Mouse (Mus musculus): ENCODE data around the gene Proca1. TPM values are rescaled to one million over a fixed set of nuclear protein-coding genes. Genes with fewer than 3 reads are reported as not detected.
A peak's percentile ranks its signal among the peaks of the same experiment; 100 is the strongest.

Proca1 gene
- polyA plus RNA-seq, 1 experiment from 2014 or later: 1.5 TPM

DNA sequence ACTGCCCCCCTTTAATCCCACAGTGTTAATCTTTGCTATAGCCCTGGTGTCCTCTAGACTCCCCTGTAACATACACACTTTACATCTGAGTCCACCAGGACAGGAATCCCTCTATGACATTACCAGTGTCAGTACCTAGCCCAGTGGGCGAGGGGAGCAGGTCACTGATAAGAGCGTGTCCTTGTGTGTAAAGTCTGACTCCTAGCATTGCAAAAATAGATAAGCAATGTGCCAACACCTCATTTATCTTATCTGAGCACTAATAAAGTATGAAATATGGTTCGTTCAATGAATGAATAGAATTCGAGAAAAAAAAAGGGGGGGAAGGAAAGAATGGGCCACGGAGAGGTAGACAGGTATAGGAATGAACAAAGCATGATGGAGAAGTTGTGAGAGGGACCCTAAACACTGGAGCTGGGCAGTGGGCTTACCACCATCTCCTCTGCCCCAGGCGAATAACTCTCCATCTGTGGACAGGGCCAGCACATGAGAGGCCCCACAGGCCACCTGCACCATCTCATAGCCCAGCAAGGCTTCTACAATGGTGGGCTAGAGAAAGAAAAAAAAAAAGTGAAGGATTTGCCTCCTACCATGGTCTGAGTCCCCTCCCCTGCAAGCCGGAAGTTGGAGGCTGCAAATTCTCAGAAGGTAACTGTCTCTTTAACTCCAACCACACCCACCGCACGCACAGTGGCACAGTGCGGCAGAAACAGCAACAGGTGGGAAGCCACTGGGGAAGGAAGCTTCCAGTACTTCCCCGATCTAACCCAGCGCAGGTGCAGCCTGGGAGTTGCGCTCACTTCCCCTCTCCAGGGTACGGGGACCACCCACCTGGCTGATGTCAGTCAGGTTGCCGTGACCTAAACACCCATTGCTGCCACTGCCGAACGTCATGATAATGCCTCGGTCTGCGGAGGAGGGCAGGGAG lies 24.4 kb upstream of the Proca1 start:
- WGBS: 56% methylated on average over 19 of the region's 19 CpGs

GRCm38 (mm10) chr11:78170306-78170705 lies 22.9 kb upstream of the Proca1 start:
- WGBS: 90% methylated on average over 15 of the region's 15 CpGs

More for the DNA sequence above, 24.4 kb upstream of the Proca1 start:
- peaks cover 14% of the 10 kb centered on the region for H3K36me3 ChIP-seq (replicated peaks)
- DNase-seq (ENCODE audit: extremely low spot score, low spot score): no peak
- H3K9me3 ChIP-seq: no peaks in the 10 kb centered on the region
- H3K27ac ChIP-seq: no peak overlapping the region
- H3K4me3 ChIP-seq: no peak overlapping the region
- peaks cover 17% of the 10 kb centered on the region for H3K27me3 ChIP-seq (ENCODE audit: poor library complexity, severe bottlenecking)
- peaks cover 33% of the 10 kb centered on the region for H3K4me1 ChIP-seq

DNA sequence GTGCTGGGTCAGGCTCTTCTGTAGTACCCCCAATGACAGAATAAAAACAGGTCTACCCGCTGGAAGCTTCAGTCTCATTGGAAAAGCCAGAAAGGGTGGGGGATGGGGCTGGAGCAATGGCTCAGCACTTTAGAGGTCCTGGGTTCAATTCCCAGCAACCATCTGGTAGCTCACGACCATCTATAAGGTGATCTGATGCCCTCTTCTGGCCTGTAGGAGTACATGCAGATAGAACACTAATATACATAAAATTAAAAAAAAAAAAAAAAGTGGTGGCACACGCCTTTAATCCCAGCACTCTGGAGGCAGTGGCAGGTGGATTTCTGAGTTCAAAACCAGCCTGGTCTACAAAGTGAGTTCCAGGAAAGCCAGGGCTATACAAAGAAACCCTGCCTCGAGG lies 21.9 kb upstream of the Proca1 start:
- Histone ChIP-seq H3K27ac (no peak overlapping the region), H3K4me1 (peaks cover 31% of the 10 kb centered on the region), H3K36me3 (replicated peaks) (peaks cover 14% of the 10 kb centered on the region), H3K4me3 (no peak overlapping the region), H3K27me3 (ENCODE audit: poor library complexity, severe bottlenecking) (peaks cover 15% of the 10 kb centered on the region), H3K9me3 (no peaks in the 10 kb centered on the region)
- 69% methylated on average over 4 of the region's 4 CpGs for WGBS
- DNase-seq (ENCODE audit: extremely low spot score, low spot score): no peak

More at GRCm38 (mm10) chr11:78170306-78170705, 22.9 kb upstream of the Proca1 start:
- Histone ChIP-seq H3K36me3 (replicated peaks) (peaks cover 14% of the 10 kb centered on the region), H3K9me3 (no peaks in the 10 kb centered on the region), H3K27me3 (ENCODE audit: poor library complexity, severe bottlenecking) (peaks cover 17% of the 10 kb centered on the region), H3K27ac (no peak overlapping the region), H3K4me3 (no peak overlapping the region), H3K4me1 (peaks cover 35% of the 10 kb centered on the region)
- DNase-seq (ENCODE audit: extremely low spot score, low spot score): no peak

GRCm38 (mm10) chr11:78172034-78172747 lies 21.0 kb upstream of the Proca1 start:
- WGBS: 80% methylated on average over 16 of the region's 16 CpGs
- peaks cover 6% of the 10 kb centered on the region for H3K27me3 ChIP-seq (ENCODE audit: poor library complexity, severe bottlenecking)
- peaks cover 14% of the 10 kb centered on the region for H3K36me3 ChIP-seq (replicated peaks)
- no peak overlapping the region for H3K4me3 ChIP-seq
- peaks cover 29% of the 10 kb centered on the region for H3K4me1 ChIP-seq
- DNase-seq (ENCODE audit: extremely low spot score, low spot score): peak; percentile 14
- H3K9me3 ChIP-seq: no peaks in the 10 kb centered on the region
- no peak overlapping the region for H3K27ac ChIP-seq

GRCm38 (mm10) chr11:78172748-78173383 lies 20.3 kb upstream of the Proca1 start:
- WGBS: 92% methylated on average over 19 of the region's 19 CpGs
- no peaks in the 10 kb centered on the region for H3K27me3 ChIP-seq (ENCODE audit: poor library complexity, severe bottlenecking)
- no peak overlapping the region for H3K4me3 ChIP-seq
- H3K36me3 ChIP-seq (replicated peaks): peaks cover 14% of the 10 kb centered on the region
- DNase-seq (ENCODE audit: extremely low spot score, low spot score): no peak
- H3K9me3 ChIP-seq: no peaks in the 10 kb centered on the region
- H3K27ac ChIP-seq: no peak overlapping the region
- peaks cover 36% of the 10 kb centered on the region for H3K4me1 ChIP-seq

DNA sequence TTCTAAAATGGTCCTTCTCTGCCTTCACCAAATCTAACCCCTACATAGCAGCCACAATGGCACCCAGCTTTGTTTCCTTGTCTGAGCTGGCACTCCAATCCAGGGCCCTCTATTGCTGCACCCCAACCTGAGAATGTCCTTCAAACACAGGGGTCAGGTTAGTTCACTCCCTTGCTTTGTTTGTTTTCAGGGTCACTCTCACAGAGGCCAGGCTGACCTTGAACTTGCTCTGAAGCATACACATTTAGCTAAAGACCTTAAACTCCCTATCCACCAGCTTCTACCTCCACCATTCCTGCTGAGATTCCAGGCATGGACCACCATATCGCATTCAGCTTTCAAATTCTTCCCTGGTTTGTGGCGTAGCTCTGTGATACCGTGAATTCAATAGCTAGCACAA lies 18.7 kb upstream of the Proca1 start:
- peaks cover 46% of the 10 kb centered on the region for H3K4me1 ChIP-seq
- no peak overlapping the region for H3K4me3 ChIP-seq
- H3K27me3 ChIP-seq (ENCODE audit: poor library complexity, severe bottlenecking): no peaks in the 10 kb centered on the region
- 93% methylated on average over 3 of the region's 3 CpGs for WGBS
- DNase-seq (ENCODE audit: extremely low spot score, low spot score): no peak
- peaks cover 20% of the 10 kb centered on the region for H3K36me3 ChIP-seq (replicated peaks)
- no peak overlapping the region for H3K27ac ChIP-seq
- no peaks in the 10 kb centered on the region for H3K9me3 ChIP-seq

DNA sequence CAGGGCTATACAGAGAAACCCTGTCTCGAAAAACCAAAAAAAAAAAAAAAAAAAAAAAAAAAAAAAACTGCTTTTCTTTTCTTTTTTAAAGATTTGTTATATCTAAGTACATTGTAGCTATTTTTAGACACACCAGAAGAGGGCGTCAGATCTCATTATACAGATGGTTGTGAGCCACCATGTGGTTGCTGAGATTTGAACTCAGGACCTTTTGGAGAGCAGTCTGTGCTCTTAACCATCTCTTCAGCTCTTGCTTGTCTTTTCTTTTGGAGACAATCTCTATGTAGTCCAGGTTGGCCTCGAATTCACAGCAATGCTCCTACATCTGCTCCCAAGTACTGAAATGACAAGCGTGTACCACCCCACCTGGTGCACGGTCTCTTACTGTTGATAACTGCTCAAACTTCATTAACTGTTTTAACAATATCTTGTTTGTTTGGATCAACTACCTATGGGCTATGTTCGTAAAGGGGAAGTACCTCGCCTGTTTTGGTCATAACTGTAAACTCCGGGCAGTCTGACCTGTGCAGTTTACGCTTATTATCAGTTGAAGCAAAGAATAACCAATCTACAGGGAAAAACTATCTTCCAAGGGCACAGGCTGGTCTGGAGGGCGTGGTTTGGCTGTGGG lies 17.3 kb upstream of the Proca1 start:
- peaks cover 60% of the 10 kb centered on the region for H3K4me1 ChIP-seq
- peak overlapping the region; percentile 93 for H3K27ac ChIP-seq

DNA sequence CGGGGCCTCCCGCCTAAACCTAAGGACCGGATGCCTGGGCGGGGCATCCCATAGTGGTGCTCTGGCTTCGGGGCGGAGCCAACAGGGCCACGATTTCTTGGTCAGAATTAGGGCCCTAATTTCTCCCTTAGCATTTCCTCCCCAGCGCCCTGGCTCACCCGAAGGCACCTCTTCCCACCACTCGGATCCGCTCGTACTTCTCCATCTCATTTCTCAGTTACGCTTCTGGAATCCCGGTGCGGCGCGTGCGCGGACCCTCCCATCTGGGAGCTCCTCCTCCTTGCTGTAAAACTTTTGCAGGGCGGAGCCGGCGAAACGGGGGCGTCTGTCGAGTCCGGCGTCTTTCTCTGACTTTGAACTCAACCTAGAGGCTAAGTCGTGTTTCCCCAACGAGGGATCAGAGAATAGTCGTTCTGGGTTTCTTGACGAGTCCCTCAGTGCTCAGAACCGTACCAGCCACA lies 16.8 kb upstream of the Proca1 start, which contains the start of the genes Nek8 and Tlcd1:
Nek8 (minus strand) TSS at position 274 of the 461 bp plus-strand sequence.
Tlcd1 (plus strand) TSS at position 310 of the 461 bp plus-strand sequence.
- peak within 1 kb of the TSS; percentile 93 for H3K27ac ChIP-seq
- H3K4me1 ChIP-seq: peaks cover 66% of the 10 kb centered on the region
- under 1% methylated on average over 32 of the region's 32 CpGs for WGBS
- H3K27me3 ChIP-seq (ENCODE audit: poor library complexity, severe bottlenecking): no peaks in the 10 kb centered on the region
- peak; percentile 91 for DNase-seq (ENCODE audit: extremely low spot score, low spot score)
- peak within 1 kb of the TSS; percentile 61 for H3K4me3 ChIP-seq
- H3K9me3 ChIP-seq: no peaks in the 10 kb centered on the region
- peaks cover 34% of the 10 kb centered on the region for H3K36me3 ChIP-seq (replicated peaks)

More for the DNA sequence above, 17.3 kb upstream of the Proca1 start:
- DNase-seq (ENCODE audit: extremely low spot score, low spot score): no peak
- peak overlapping the region; percentile 61 for H3K4me3 ChIP-seq
- peaks cover 32% of the 10 kb centered on the region for H3K36me3 ChIP-seq (replicated peaks)
- no peaks in the 10 kb centered on the region for H3K27me3 ChIP-seq (ENCODE audit: poor library complexity, severe bottlenecking)
- 8% methylated on average over 9 of the region's 10 CpGs for WGBS
- no peaks in the 10 kb centered on the region for H3K9me3 ChIP-seq

DNA sequence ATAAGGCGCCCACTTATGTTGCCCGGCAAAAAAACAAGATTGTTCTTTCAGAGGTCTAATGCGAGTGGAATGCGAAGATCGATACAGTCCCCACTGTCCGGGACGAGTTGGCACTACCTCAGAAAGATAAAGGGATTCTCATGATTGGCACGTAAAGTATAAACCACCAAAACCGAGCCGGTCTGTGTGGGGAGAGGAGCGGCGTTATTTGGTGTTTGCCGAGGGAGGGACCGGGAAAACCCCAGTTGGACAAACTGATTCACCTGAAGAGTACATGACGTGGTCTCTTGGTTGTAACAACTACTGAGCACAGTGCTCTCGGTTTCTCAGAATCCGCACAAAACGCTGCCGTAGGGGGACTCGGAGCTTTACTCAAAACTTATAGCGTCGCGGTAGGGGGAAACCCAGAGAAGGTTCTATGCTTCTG lies 16.3 kb upstream of the Proca1 start:
- no peak for DNase-seq (ENCODE audit: extremely low spot score, low spot score)
- peak overlapping the region; percentile 93 for H3K27ac ChIP-seq
- H3K36me3 ChIP-seq (replicated peaks): peaks cover 38% of the 10 kb centered on the region
- no peaks in the 10 kb centered on the region for H3K9me3 ChIP-seq
- 2% methylated on average over 23 of the region's 23 CpGs for WGBS
- H3K4me1 ChIP-seq: peaks cover 70% of the 10 kb centered on the region
- no peaks in the 10 kb centered on the region for H3K27me3 ChIP-seq (ENCODE audit: poor library complexity, severe bottlenecking)
- H3K4me3 ChIP-seq: peak overlapping the region; percentile 61

DNA sequence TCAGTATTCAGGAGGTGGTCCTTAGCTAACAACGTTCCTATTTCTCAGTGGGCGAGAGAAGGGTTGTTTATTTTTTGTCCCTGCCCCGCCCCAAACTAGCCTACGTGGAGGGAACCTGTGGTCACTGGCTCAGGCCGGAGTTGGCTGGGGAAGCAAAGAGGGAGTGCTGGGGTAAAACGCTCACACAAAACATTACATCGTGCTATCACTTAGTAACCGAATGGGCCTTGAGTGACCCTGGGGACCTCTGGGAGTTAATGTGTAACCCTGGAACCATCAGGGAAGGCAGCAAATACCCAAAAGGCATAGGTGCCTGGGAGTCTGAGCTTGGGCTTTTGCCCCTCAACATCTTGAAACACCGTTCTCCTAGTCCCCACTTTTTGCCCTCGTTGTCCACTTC lies 15.8 kb upstream of the Proca1 start:
- H3K4me3 ChIP-seq: peak overlapping the region; percentile 61
- H3K27me3 ChIP-seq (ENCODE audit: poor library complexity, severe bottlenecking): no peaks in the 10 kb centered on the region
- 1% methylated on average over 10 of the region's 10 CpGs for WGBS
- H3K36me3 ChIP-seq (replicated peaks): peaks cover 38% of the 10 kb centered on the region
- peaks cover 72% of the 10 kb centered on the region for H3K4me1 ChIP-seq
- peak overlapping the region; percentile 93 for H3K27ac ChIP-seq
- DNase-seq (ENCODE audit: extremely low spot score, low spot score): no peak
- H3K9me3 ChIP-seq: no peaks in the 10 kb centered on the region

DNA sequence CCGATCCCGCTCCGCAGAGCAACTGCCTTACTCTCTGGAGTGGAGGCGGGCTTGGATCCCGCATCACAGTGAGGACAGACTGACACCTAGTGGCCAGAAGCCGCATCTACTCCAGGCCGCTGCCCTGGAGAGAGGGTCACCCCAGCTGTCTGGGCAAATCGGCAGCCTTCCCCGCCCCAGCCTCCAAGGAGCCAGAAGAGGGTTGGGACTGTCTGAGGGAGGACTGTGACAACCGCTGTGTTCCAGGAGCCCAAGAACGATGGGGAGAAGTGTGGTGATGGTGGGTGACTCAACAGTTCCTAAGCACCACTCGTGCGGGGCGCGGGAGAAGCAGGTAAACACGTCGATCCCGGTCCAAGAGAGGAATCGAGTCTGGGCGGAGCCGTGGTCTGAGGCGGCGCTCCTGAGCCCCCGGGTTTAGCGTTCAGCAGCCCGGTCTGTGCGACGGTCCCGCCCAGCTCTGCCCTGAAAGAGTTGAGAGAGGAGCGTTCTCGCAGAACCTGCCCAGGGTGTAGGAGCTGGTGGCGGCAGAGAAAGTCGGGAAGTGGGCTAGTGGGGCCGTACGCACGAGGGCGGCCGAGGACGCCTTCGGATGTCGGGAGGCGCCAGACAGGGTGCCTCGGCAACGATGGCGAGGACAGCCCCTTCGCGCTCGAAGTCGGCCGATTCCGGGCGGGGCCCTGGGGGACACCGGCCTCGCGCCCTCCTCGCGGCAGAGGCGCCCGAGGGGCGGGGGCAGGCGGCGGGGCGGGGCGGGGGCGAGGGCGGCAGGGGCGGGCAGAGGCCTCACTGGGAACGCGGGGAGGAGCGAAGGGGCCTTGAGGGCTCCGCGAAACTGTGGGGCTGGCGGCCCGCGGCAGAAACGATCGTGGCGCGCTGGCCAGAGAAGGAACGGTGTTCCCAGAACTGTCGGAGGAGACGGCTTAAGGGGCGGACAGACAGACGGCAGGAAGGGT lies 15.0 kb upstream of the Proca1 start:
- WGBS: under 1% methylated on average over 83 of the region's 84 CpGs
- Histone ChIP-seq H3K4me1 (peaks cover 74% of the 10 kb centered on the region), H3K4me3 (peak overlapping the region; percentile 61), H3K9me3 (no peaks in the 10 kb centered on the region), H3K36me3 (replicated peaks) (peaks cover 38% of the 10 kb centered on the region), H3K27ac (peak overlapping the region; percentile 93), H3K27me3 (ENCODE audit: poor library complexity, severe bottlenecking) (no peaks in the 10 kb centered on the region)
- peak; percentile 96 for DNase-seq (ENCODE audit: extremely low spot score, low spot score)
